ENCODE assay signal across 24 mouse cellular contexts in the genomic region with DNA sequence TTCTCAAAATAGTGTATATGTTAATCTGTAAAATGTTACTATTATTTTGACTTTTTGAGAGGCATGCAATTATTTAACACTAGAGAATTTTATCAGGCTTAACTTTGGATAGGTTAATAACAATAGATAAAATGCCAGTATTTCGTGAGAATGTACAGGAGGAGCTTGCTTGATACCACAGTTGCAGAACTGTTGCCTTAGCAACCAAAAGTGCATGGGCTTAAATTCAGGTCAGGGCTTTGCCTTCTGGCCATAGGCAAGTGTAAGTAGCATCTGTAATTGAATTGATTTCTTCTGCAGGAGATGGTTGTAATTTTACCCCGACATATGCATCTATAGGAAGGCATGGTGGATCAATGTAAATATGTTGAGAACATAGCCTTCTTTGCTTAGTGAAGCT. TPM values are rescaled to one million over a fixed set of nuclear protein-coding genes. Genes with fewer than 3 reads are reported as not detected.
A peak's percentile ranks its signal among the peaks of the same experiment; 100 is the strongest.
DNase-seq lines count a peak whose midpoint lies in the region; ATAC-seq and TF ChIP-seq lines count a peak whose summit lies in the region.
"Had no signal": no experiment of that assay in that cellular context is flagged by ENCODE, and none has a peak within 500 bp of the region (broad histone marks: within the 10 kb centered on the region; RNA-seq: fewer than 3 reads in every experiment).

No protein-coding gene starts in this region.

- peak; percentile 50 for DNase-seq in hindbrain, postnatal 0 days (ENCODE audit: low spot score)
- peak; percentile 67 for DNase-seq in brain, embryonic 14.5 days (ENCODE audit: low read depth)
- peak; percentile 63 for DNase-seq in retina, postnatal 1 day
- DNase-seq in heart, postnatal 4 days, result no peak
- DNase-seq: adrenal gland, adult 2 months; B cell, adult 2 months; cerebellum, adult 11 months; gastrocnemius, postnatal 10 days; heart, postnatal 14 days; kidney, adult 2 months; kidney, postnatal 36 days; lung, postnatal 4 days; right cerebral cortex, postnatal 14 days had no signal

- no peaks in the 10 kb centered on the region for H3K36me3 ChIP-seq in hindbrain, postnatal 0 days (ENCODE audit: insufficient read depth, low read length)
- 0 out of 2 replicates have a peak, but pooled peaks cover 4% of the 10 kb centered on the region for H3K36me3 ChIP-seq in hindbrain, embryonic 13.5 days
- H3K36me3 ChIP-seq: embryonic facial prominence, embryonic 13.5 days; intestine, embryonic 15.5 days; limb, embryonic 12.5 days; neural tube, embryonic 12.5 days; stomach, embryonic 15.5 days had no signal

- H3K27ac ChIP-seq in hindbrain, postnatal 0 days, result no peak overlapping the region
- no peak overlapping the region; the same call in 1 of the 2 replicates for H3K27ac ChIP-seq in hindbrain, embryonic 13.5 days
- H3K27ac ChIP-seq: embryonic facial prominence, embryonic 13.5 days; intestine, embryonic 15.5 days; layer of hippocampus, adult 2 months; left cerebral cortex, adult 2 months; limb, embryonic 12.5 days; neural tube, embryonic 12.5 days; stomach, embryonic 15.5 days had no signal

- no peak for ATAC-seq in hindbrain, postnatal 0 days
- no peak for ATAC-seq in hindbrain, embryonic 13.5 days (ENCODE audit: low FRiP score)
- peak; percentile 60; the same call in 1 of the 2 replicates for ATAC-seq in megakaryocyte-erythroid progenitor cell, adult 5-6 weeks (replicated peaks; ENCODE audit: low FRiP score, low TSS enrichment, poor library complexity, severe bottlenecking)
- ATAC-seq: intestine, embryonic 15.5 days; lung, postnatal 0 days had no signal

- 41% methylated on average over 2 of the region's 2 CpGs for WGBS in hindbrain, postnatal 0 days
- 44% methylated on average over 2 of the region's 2 CpGs for WGBS in hindbrain, embryonic 13.5 days

- H3K27me3 ChIP-seq in hindbrain, postnatal 0 days (ENCODE audit: insufficient read depth, low read length), result no peaks in the 10 kb centered on the region
- H3K27me3 ChIP-seq in hindbrain, embryonic 13.5 days, result no peaks in the 10 kb centered on the region
- H3K27me3 ChIP-seq: embryonic facial prominence, embryonic 13.5 days; intestine, embryonic 15.5 days; limb, embryonic 12.5 days; neural tube, embryonic 12.5 days; stomach, embryonic 15.5 days had no signal

- peaks cover 9% of the 10 kb centered on the region; the same call in 1 of the 2 replicates for H3K4me1 ChIP-seq in hindbrain, postnatal 0 days (ENCODE audit: insufficient read depth, low read length)
- peaks cover 7% of the 10 kb centered on the region; the same call in 1 of the 2 replicates for H3K4me1 ChIP-seq in hindbrain, embryonic 13.5 days (replicated peaks)
- H3K4me1 ChIP-seq: embryonic facial prominence, embryonic 13.5 days; intestine, embryonic 15.5 days; limb, embryonic 12.5 days; neural tube, embryonic 12.5 days; stomach, embryonic 15.5 days had no signal

- H3K9me3 ChIP-seq in hindbrain, postnatal 0 days (ENCODE audit: low read length), result no peaks in the 10 kb centered on the region
- H3K9me3 ChIP-seq in hindbrain, embryonic 13.5 days, result no peaks in the 10 kb centered on the region
- H3K9me3 ChIP-seq: embryonic facial prominence, embryonic 13.5 days; intestine, embryonic 15.5 days; limb, embryonic 12.5 days; neural tube, embryonic 12.5 days; stomach, embryonic 15.5 days had no signal

- H3K4me3 ChIP-seq in hindbrain, postnatal 0 days (ENCODE audit: low read length), result no peak overlapping the region
- H3K4me3 ChIP-seq in hindbrain, embryonic 13.5 days, result no peak overlapping the region
- H3K4me3 ChIP-seq: embryonic facial prominence, embryonic 13.5 days; intestine, embryonic 15.5 days; layer of hippocampus, adult 2 months; left cerebral cortex, adult 2 months; limb, embryonic 12.5 days; neural tube, embryonic 12.5 days; stomach, embryonic 15.5 days had no signal

- no peak for TF ChIP-seq POLR2A in brain, embryonic 14.5 days (IDR thresholded peaks at IDR 0.05; ENCODE audit: borderline replicate concordance, extremely low read depth, insufficient read depth, insufficient read length, poor library complexity, severe bottlenecking)

- no peak overlapping the region for H3K9ac ChIP-seq in hindbrain, postnatal 0 days (replicated peaks; ENCODE audit: low read length)
- no peak overlapping the region for H3K9ac ChIP-seq in hindbrain, embryonic 13.5 days
- H3K9ac ChIP-seq: embryonic facial prominence, embryonic 13.5 days; intestine, embryonic 15.5 days; limb, embryonic 12.5 days; neural tube, embryonic 12.5 days; stomach, embryonic 15.5 days had no signal

- no peak overlapping the region for H3K4me2 ChIP-seq in hindbrain, postnatal 0 days (ENCODE audit: low read depth, low read length)
- no peak overlapping the region for H3K4me2 ChIP-seq in hindbrain, embryonic 13.5 days
- H3K4me2 ChIP-seq: embryonic facial prominence, embryonic 13.5 days; intestine, embryonic 15.5 days; limb, embryonic 12.5 days; liver, embryonic 11.5 days; neural tube, embryonic 12.5 days; stomach, embryonic 15.5 days had no signal

- no peak for TF ChIP-seq CTCF in hindbrain, postnatal 0 days (IDR thresholded peaks at IDR 0.05; ENCODE audit: low read depth)
- TF ChIP-seq CTCF in brain, embryonic 14.5 days (IDR thresholded peaks at IDR 0.05; ENCODE audit: borderline replicate concordance, extremely low read depth, insufficient read depth, insufficient read length), result no peak

RNA-seq across cellular contexts. Expression of a gene that starts 45.7 kb away (rescaled TPM):
- 52.5 and 71.4 TPM in 2 replicates for total RNA-seq in hindbrain, postnatal 0 days (2014; rRNA removed)
- 39.5 and 41.1 TPM in 2 replicates for polyA plus RNA-seq in hindbrain, postnatal 0 days (2015; fragmentation: Nextera tagmentation; extraction: Ambion mirVana)
- polyA plus RNA-seq in hindbrain, embryonic 13.5 days (2015; fragmentation: Nextera tagmentation; extraction: Ambion mirVana), result 48.2 and 48.7 TPM in 2 replicates
- 28.3 and 32.4 TPM in 2 replicates for polyA plus RNA-seq in brain, embryonic 14.5 days (2012; rRNA removed)
- 15.4 and 20.0 TPM in 2 replicates for total RNA-seq in megakaryocyte-erythroid progenitor cell, adult 5-6 weeks (2014; fragmentation: Nextera tagmentation)
- 9.0 and 10.6 TPM in 2 replicates for total RNA-seq in megakaryocyte-erythroid progenitor cell, adult 5-6 weeks (2017)
- 10 to 100 TPM; 10.8 to 11.0 TPM for total RNA-seq in heart, postnatal 4 days (2021)

RNA-seq across cellular contexts. Expression of a gene that starts 52.8 kb away (rescaled TPM):
- 2.2 and 3.8 TPM in 2 replicates for total RNA-seq in hindbrain, postnatal 0 days (2014; rRNA removed)
- polyA plus RNA-seq in hindbrain, postnatal 0 days (2015; fragmentation: Nextera tagmentation; extraction: Ambion mirVana), result 2.2 and 2.4 TPM in 2 replicates
- polyA plus RNA-seq in hindbrain, embryonic 13.5 days (2015; fragmentation: Nextera tagmentation; extraction: Ambion mirVana), result 0.95 and 1.4 TPM in 2 replicates
- polyA plus RNA-seq in brain, embryonic 14.5 days (2012; rRNA removed), result 1.4 and 1.6 TPM in 2 replicates
- total RNA-seq in megakaryocyte-erythroid progenitor cell, adult 5-6 weeks (2014; fragmentation: Nextera tagmentation), result 0.20 TPM in 1 of 2 replicates, not detected in the other
- 0.28 and 1.5 TPM in 2 replicates for total RNA-seq in megakaryocyte-erythroid progenitor cell, adult 5-6 weeks (2017)
- total RNA-seq in heart, postnatal 4 days (2021), result 1 to 10 TPM; 8.4 to 9.7 TPM
